Mouse (Mus musculus) liver, postnatal 0 days (tissue): ENCODE measurements around the gene Cfap74. TPM values are rescaled to one million over a fixed set of nuclear protein-coding genes. Genes with fewer than 3 reads are reported as not detected.
A peak's percentile ranks its signal among the peaks of the same experiment; 100 is the strongest.

ENCODE experiments used
- ATAC-seq: fragments of 200-750 bp; cut with Nextera tagmentation; 2 replicates; pipeline ENCODE4 v1.8.0; 2017; ENCODE audit warnings: mild to moderate bottlenecking, moderate library complexity
- DNase-seq: peaks from one replicate; pipeline ENCODE4 v3.0.0-alpha.2; 2016
- H3K27ac ChIP-seq: fragments of 300-500 bp; sonication (generic); 2 replicates; pipeline ENCODE4 v1.5.1; 2014; ENCODE audit warnings: antibody characterized with exemption, moderate library complexity, mild to moderate bottlenecking, low read depth
- H3K27me3 ChIP-seq: fragments of 300-500 bp; sonication (generic); 2 replicates; pipeline ENCODE4 v1.6.1; 2014; ENCODE audit warnings: low read length, control low read depth, mixed read lengths; ENCODE audit not compliant: insufficient read depth
- H3K36me3 ChIP-seq: fragments of 300-500 bp; sonication (generic); replicated peaks from 2 replicates; pipeline ENCODE4 v1.6.1; 2014; ENCODE audit warnings: mild to moderate bottlenecking, control low read depth, low read length, moderate library complexity, mixed read lengths; ENCODE audit not compliant: insufficient read depth
- H3K4me1 ChIP-seq: fragments of 300-500 bp; sonication (generic); 2 replicates; pipeline ENCODE4 v1.6.1; 2014; ENCODE audit warnings: antibody characterized with exemption, mild to moderate bottlenecking, control low read depth; ENCODE audit not compliant: insufficient read depth
- H3K4me2 ChIP-seq: fragments of 300-500 bp; sonication (generic); 2 replicates; pipeline ENCODE4 v1.6.1; 2014; ENCODE audit warnings: low read depth, mild to moderate bottlenecking, low read length, moderate library complexity, mixed read lengths
- H3K4me3 ChIP-seq: fragments of 300-500 bp; sonication (generic); 2 replicates; pipeline ENCODE4 v1.5.1; 2014; ENCODE audit warnings: low read depth, low read length
- H3K9ac ChIP-seq: fragments of 300-500 bp; sonication (generic); replicated peaks from 2 replicates; pipeline ENCODE4 v1.6.1; 2014; ENCODE audit warnings: mild to moderate bottlenecking, moderate library complexity
- H3K9me3 ChIP-seq: fragments of 300-500 bp; sonication (generic); 2 replicates; pipeline ENCODE4 v1.6.1; 2016; ENCODE audit warnings: mild to moderate bottlenecking, control low read depth, low read length, mixed read lengths
- CTCF ChIP-seq: sonication (generic); IDR thresholded peaks from 2 replicates; pipeline ENCODE4 v1.5.1; 2016; ENCODE audit warnings: antibody characterized with exemption, low read depth
- EP300 ChIP-seq: IDR thresholded peaks from 2 replicates; pipeline ENCODE4 v1.6.1; 2016; ENCODE audit warnings: antibody characterized with exemption, low read depth, mild to moderate bottlenecking
- WGBS: fragments of 180-500 bp; shearing (Covaris S2); extraction: QIAGEN DNeasy Blood & Tissue Kit; methylation state at CpG from one replicate; pipeline ENCODE4 v1.1.7; 2014; ENCODE audit not compliant: insufficient replicate concordance; 5-methylcytosine and 5-hydroxymethylcytosine counted together
- polyA plus RNA-seq: library from polyadenylated mRNA; unstranded; fragments of >200 nt; fragmentation: Nextera tagmentation; extraction: Ambion mirVana; gene quantifications from 2 replicates; pipeline ENCODE4 v1.2.1, GENCODE M21; 2015

The Cfap74 gene
- polyA plus RNA-seq, 1 experiment from 2014 or later, result 0.07 TPM

DNA sequence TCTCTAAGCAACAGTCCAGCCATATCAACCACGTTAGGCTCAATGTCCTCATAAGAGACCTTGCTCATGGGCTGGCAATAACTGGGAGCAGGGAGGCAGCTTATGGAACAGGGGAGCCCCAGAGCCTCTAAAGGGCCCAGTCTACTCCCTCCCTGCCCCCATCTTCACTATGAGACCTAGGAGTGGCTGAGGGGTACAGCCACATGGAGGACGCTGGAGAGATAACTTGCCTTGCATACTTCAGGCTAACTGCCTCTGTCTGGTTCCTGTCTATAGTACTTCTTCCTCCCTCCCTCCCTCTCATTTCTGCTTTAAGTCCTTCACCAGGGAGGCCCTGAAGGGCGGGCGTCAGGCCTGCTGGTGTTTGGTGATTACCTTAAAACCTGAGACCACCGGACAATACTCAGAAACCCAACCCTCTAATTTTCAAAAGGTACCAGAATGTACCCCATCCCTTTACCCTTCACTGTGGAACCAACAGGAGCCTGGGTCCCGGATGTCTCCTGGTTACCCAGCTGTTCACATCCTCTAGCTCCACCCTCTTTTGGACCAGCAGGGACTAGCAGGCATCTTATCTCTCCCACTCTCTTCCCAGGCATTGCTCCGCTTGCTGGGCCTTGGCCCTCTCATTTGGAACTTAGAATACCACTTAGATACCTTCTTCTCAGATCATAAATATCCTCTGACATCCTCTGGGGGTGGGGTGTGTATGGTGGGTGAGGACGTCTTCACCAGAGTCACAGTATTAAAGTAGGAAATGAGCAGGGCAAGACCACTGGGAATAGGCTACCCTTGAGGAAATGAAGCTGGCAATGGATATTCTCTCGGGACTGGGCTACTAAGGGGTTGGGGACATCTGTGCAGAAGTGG is 80.3 kb downstream of the Cfap74 start:
- 52% methylated on average over 9 of the region's 9 CpGs for WGBS
- Histone ChIP-seq H3K9me3 (no peaks in the 10 kb centered on the region), H3K4me2 (peak overlapping the region; percentile 64), H3K4me1 (peaks cover 52% of the 10 kb centered on the region), H3K9ac (no peak overlapping the region), H3K27ac (peak overlapping the region; percentile 86), H3K36me3 (no peaks in the 10 kb centered on the region), H3K27me3 (no peaks in the 10 kb centered on the region), H3K4me3 (no peak overlapping the region)
- TF ChIP-seq CTCF (no peak), EP300 (no peak)
- ATAC-seq (no peak), DNase-seq (no peak)

DNA sequence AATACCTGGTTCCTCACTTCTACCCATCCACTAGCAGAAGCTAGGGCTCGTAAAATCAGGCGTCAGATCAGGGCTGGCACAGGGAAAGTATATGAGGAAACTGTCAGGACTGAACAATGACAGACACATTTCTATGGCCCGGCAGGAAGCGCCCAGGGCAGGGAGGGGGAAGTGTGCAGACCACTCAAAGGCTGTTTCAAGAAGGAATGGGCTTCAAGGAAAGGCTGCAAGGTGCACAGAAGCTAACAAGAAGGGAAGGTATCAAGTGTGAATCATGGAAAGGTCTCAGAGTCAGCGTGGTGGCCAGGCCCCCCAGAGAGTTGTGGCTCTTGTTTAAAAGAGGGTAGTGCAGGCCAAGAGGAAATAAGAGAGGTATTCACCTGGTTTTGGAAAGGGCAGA is 81.5 kb downstream of the Cfap74 start:
- Histone ChIP-seq H3K9ac (peak overlapping the region; percentile 97; the same call in 1 of the 2 replicates), H3K36me3 (no peaks in the 10 kb centered on the region), H3K4me3 (peak overlapping the region; percentile 96), H3K27ac (peak overlapping the region; percentile 88), H3K9me3 (no peaks in the 10 kb centered on the region), H3K4me2 (peak overlapping the region; percentile 95), H3K4me1 (peaks cover 53% of the 10 kb centered on the region), H3K27me3 (no peaks in the 10 kb centered on the region)
- ATAC-seq (no peak), DNase-seq (no peak)
- 25% methylated on average over 5 of the region's 5 CpGs for WGBS
- TF ChIP-seq CTCF (no peak), EP300 (no peak)

DNA sequence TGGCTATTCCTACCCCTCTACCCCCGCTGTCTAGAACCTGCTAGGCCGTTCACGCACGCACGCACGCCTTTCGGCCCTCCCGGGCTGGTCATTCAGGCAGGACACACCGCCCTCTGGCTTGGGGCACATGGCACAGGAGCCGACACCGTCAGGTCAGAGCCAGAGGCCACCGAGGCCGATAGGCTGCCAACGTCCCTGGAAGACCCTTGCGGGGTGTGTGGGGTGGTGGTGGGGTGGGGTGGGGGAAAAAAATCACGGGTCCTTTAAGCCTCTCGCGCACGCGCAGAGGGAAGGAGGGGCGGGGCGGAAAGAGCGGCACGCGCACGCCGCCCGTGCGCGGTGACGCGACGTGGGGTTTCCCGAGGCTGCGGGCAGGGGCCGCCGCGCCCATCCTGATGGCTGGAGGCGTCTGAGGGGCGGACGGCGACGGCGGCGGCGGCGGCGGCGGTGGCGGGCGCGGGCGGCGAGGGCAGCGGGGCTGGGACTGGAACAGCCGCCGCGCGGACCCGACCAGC is 82.1 kb downstream of the Cfap74 start, which contains the start of gene Gnb1:
Gene Gnb1, plus strand, starts transcription at position 372 of the 515 bp plus-strand sequence.
- Histone ChIP-seq H3K4me2 (peak within 1 kb of the TSS; percentile 95), H3K4me3 (peak within 1 kb of the TSS; percentile 96), H3K4me1 (peaks cover 53% of the 10 kb centered on the region), H3K9me3 (no peaks in the 10 kb centered on the region), H3K36me3 (no peaks in the 10 kb centered on the region), H3K27me3 (no peaks in the 10 kb centered on the region), H3K9ac (peak within 1 kb of the TSS; percentile 97), H3K27ac (peak within 1 kb of the TSS; percentile 88)
- TF ChIP-seq EP300, result no peak
- TF ChIP-seq CTCF, result peak; percentile 32
- ATAC-seq (peak; percentile 88), DNase-seq (peak; percentile 94)
- WGBS, result 1% methylated on average over 32 of the region's 60 CpGs

DNA sequence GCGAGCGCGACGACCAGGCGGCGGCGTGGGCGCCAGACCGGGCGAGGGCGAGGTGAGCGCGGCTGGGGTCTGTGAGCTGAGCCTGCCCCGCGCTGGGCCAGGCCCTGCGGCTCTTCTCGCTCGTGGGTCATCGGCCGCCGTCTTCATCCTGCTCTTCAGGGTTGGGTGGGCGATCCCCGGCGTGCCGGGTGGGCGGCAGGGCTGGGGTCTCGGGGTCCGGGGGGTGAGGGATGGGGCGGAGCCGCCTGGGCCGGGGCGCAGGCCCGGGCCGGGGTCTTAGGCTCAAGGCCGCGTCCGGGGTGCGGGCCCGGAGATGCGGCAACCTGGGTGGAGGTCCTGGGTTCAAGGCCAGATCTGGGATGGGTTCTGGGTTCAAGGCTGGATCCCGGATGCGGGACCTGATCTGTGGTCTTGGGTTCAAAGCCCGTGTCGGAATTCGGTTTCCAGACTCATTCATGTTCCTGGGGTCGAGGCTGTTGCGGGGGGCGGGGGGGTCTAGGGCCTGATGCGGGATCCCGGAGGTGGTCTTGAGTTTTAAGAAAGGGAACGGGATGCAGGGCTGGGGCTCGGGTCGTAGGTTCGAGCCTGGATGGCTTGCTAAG is 82.6 kb downstream of the Cfap74 start:
- peak; percentile 52 for ATAC-seq

DNA sequence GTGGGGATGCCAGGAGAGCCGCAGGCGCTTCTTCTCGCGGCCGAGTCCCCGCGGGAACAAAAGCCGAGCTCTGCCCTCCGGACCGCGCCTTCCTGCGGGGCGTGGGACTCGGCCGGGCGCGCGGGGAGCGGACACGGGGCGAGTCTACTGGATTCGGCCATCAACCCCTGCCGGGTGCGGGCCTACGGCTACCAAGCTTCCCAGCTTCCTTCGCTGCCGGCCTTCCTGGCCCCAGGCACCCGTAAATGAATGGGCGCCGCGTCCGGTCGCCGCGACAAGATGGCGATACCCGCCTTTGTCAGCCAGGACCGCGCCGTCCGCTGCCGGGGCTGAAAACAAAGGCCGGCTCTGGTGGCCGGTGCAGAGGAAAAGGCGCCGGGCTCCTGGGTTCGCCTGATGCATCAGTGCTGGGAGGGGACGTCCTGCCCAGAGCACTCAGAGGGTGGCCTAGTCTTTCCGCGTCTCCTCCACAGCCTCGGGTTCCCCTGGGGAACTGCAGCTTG is 83.2 kb downstream of the Cfap74 start:
- Histone ChIP-seq H3K4me2 (peak overlapping the region; percentile 95), H3K27ac (peak overlapping the region; percentile 88), H3K27me3 (no peaks in the 10 kb centered on the region), H3K4me1 (peaks cover 47% of the 10 kb centered on the region), H3K9ac (peak overlapping the region; percentile 97), H3K36me3 (no peaks in the 10 kb centered on the region), H3K4me3 (peak overlapping the region; percentile 96), H3K9me3 (no peaks in the 10 kb centered on the region)
- TF ChIP-seq EP300, result no peak
- no peak for TF ChIP-seq CTCF
- DNase-seq, result peak; percentile 66
- under 1% methylated on average over 43 of the region's 51 CpGs for WGBS
- peak; percentile 8; the same call in 1 of the 2 replicates for ATAC-seq

More for the DNA sequence above, 82.6 kb downstream of the Cfap74 start:
- no peak for DNase-seq
- Histone ChIP-seq H3K9ac (peak overlapping the region; percentile 97), H3K36me3 (no peaks in the 10 kb centered on the region), H3K4me2 (peak overlapping the region; percentile 95), H3K27ac (peak overlapping the region; percentile 88), H3K9me3 (no peaks in the 10 kb centered on the region), H3K27me3 (no peaks in the 10 kb centered on the region), H3K4me3 (peak overlapping the region; percentile 96), H3K4me1 (peaks cover 52% of the 10 kb centered on the region)
- TF ChIP-seq CTCF (no peak), EP300 (no peak)
- under 1% methylated on average over 32 of the region's 54 CpGs for WGBS

DNA sequence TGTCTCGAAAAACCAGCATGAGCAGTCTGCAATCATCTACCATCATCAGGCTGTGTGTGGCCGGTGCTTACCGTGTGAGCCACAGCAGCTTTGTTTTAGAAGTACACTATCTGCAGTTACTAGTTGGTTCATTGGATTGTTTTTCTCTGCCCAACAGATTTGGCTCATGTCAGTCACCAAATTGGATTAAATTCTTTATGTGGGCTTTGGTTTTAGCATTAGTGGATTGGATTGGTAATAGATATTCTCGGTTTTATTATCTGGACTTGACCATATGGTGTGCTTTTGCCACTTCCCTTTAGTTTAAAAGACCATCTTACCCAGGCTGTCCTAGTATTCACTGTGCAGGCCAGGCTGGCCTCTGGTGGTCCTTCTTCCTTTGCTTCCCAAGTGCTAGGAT is 85.9 kb downstream of the Cfap74 start:
- ATAC-seq (no peak), DNase-seq (no peak)
- WGBS, result 50% methylated on average over 4 of the region's 4 CpGs
- no peaks in the 10 kb centered on the region for H3K36me3 ChIP-seq
- H3K9me3 ChIP-seq, result no peaks in the 10 kb centered on the region
- H3K27me3 ChIP-seq, result no peaks in the 10 kb centered on the region
- no peak overlapping the region for H3K9ac ChIP-seq
- no peak overlapping the region for H3K4me3 ChIP-seq
- H3K27ac ChIP-seq, result no peak overlapping the region
- no peak overlapping the region for H3K4me2 ChIP-seq
- TF ChIP-seq CTCF, result no peak
- TF ChIP-seq EP300, result no peak
- H3K4me1 ChIP-seq, result peaks cover 21% of the 10 kb centered on the region
